Mouse (Mus musculus) spleen, postnatal 4 days (tissue): ENCODE results near the gene Wbp1.
A peak's percentile ranks its signal among the peaks of the same experiment; 100 is the strongest.
"Not testable (repeated sequence)": the region's sequence is repeated elsewhere in the genome, so short reads cannot be mapped to it uniquely, and the experiment has no call there.

Experiments
- DNase-seq, 2 experiments: peaks; one replicate each; pipeline ENCODE4 v3.0.0; 2022; ENCODE audit warnings: low spot score in 2 of 2

Gene Wbp1

DNA sequence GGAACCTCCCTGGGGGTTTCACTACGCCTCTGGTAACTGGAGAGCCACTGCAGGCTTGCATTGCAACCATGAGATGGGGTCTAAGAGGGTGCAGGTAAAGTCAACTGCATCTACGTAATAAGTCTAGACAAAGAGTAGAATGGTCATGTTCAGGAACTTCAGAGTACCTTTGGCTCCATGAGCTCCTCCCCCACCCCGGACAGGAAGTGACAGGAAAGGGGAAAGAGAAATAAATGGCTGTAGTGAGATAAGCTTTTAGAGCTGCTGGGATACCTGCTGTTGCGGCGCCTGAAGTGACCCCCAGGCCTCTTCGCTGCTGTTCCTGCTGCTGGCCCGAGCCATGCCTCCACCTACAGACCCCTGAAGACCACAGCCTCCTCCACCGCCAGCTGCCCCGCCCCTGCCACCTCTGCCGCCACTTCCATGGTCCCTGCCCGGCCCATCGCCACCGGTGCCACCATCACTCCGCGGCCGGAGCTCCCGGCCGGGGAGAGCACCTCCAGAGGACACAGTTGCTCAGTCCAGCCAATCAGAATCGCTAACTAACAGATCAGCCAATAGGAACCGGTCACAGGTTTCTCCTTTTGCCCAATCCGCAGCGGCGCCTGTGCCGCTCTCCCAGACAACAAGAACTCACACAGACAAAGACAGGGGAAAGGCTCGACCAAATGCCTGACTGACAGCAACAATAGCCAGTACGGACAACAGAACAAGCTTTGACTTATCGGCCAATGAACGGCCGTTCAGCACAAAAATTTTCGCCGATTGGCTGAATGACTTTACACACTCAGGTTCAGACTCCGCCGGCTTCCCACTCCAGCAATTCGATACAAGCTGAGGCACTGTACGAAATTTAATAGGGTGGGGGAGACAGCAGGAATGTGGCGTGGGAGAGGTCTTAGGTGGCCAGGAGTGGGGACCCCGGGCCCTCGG, at the start of gene Wbp1:
TSS of gene Wbp1 (minus strand) at position 630 of the 933 bp plus-strand sequence.
- DNase-seq: peak; percentile 89 to 91

DNA sequence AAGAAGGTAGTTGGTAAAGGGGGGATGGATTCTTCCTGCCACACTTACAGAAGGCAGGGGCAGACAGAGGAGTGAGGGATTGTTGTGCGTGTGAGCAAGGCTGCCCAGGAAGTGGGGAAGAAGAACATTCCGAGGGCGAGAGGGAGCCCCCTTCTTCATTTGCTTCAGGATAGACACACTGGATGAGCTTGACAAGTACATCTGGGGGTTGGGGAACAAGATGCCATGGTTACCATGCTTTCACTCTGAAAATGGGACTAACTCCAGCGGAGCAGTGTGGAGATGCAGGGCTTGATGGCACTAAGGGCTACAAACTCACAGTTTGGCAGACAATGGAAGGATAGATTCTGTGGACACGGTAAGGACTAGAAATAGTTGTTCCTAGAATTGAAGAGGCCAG, 49.7 kb upstream of the Wbp1 start:
- no peak for DNase-seq

DNA sequence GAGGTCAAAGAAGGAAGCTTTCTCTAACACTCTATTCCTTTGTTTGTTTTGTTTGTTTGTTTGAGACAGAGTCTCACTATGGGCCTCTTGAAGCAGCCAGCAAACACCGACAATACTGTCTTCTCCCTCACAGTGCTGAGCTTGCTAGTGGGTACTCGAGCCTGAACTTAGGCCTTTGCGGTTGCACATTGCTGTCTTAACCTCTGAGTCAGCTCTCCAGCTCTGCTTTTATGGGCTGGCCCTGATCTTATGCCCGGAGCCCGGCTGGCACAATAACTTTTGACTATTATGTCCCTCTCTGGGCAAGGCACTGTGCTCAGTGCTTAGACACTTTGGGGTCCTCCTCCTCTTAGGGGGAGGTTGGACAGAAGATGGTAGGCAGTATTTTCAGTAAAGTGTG, 48.5 kb upstream of the Wbp1 start:
- DNase-seq: no peak

DNA sequence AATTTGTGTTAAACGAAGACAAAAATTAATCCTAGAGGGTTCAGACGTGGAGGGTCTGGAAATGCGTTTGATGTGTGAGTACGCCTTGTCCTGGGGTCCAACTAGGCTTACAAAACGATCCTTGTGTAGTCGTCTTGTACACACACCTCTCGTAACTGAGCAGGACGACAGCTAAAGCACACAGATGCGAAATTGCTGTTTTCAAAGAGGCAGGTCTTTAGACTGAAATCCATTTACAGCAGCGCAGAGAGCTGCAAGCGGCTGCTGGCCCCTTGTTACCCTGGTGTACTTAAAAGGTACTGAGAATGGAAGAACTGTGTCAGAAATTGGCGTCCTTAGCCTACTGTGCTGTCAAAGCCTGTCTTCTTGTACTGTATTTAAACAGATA, 44.9 kb upstream of the Wbp1 start:
- peak in 1 of 2 experiments; percentile 65 for DNase-seq

DNA sequence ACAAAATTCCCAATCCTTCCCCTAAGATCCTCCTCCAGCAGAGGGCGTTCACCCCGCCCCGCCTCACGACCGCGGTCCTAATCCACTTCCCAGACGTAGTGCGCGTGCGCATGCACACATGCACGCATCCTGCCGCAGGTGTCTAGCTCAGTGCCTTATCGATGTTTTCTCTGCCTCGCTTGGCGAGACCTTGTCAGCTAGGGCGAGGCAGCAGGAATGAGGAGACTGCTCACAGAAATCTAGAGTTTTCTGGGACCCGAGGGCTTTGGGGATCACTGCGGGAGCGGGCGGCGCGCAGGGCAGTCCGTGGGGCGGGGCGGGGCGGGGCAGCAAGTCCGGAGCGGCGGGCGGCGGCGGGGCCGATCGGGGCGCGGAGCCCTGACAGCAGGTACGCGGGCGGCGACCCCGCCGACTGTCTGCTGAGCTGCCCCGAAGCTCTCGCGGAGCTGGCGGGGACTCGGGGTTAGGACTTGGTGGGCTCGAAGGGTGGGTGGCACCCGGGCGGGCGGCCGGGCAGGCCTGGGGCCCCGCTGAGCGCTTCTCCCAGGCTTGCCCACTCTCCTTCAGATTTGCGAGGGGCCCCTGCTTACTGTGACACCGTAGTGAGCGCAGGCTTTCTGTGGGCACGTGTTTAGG, 44.4 kb upstream of the Wbp1 start, which contains the start of gene Dctn1:
TSS of gene Dctn1 (plus strand) at position 314 of the 636 bp plus-strand sequence.
- DNase-seq: peak; percentile 94 to 98

DNA sequence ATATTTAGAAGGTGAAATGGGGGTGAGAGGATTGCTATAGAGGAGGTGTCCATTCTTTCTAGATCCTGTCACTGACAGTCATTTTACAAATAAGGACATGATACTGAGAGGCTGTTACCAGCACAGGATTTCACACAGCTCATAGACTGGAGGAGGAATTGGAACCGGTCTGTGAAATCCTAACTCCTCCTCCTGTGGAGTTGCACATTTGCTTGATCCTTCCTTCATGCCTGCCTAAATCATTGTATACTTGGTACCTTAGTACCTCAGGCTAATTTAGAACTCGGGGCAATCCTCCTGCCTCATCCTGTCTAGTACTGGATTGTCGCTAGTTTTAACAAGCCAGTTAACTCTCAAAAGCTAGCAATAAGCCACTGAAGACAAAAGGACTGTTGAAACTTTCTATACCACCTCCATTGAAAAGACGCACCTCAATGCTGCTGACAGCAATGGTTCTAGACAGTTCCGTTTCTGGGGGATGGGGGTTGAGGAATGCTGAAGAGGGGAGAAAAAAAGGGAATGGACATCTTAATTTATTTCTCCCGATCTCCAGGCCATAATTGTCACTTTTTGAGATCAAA, 43.8 kb upstream of the Wbp1 start:
- no peak for DNase-seq

DNA sequence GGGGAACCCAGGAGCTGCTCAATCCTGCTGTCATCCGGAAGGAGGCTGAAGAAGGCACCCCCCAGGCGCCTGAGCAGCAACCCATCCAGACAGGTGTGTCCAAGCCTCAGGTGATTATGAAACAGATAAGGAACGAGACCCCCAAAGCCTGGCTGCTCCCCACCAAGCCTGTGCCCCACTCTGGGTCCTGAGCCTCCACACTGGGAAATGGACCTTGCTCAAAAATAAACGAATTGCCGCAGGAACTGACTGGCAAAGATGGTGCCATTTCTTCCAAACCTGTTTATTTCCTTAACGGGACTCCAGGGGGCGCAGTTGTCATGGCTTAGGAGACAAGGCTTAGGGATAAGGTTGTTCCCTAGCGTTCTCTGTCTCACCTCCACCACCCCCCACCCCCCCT, 41.3 kb upstream of the Wbp1 start:
- peak; percentile 50 to 82 for DNase-seq

DNA sequence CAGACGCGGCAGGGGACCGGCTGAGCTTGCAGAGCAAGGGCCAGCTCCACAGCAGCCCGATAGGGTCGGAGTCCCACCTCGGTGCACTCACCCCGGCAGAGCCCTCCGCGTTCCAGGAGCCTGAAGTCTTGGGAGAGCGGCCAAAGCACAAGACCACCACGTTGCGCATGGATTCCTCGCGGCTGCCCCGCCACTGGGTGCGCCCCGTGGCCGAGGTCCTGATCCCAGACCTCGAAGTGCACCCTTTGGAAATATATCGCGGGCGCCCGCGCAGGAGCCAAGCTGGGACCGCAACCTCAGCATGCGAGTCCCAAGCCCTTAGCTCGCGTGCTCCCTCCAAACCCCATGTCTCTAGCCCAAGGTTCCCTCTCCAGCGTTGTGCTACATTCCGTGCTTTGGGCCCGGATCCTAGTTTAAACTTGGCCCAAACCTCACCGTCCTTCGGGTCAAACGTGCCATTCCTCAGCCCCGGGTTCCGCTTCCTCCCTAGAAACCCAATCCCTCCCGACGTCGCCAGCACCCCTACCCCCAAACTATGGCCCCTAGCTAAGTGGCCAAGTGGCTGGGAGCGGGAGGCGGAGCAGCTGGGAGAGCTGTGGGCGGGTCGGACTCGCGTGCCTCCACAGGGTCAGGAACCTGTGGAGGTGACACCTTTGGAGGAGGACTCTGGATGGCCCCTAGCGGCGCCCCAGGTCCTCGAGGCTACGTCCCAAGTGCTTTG, 40.7 kb upstream of the Wbp1 start:
- peak in 1 of 2 experiments; percentile 67 for DNase-seq

DNA sequence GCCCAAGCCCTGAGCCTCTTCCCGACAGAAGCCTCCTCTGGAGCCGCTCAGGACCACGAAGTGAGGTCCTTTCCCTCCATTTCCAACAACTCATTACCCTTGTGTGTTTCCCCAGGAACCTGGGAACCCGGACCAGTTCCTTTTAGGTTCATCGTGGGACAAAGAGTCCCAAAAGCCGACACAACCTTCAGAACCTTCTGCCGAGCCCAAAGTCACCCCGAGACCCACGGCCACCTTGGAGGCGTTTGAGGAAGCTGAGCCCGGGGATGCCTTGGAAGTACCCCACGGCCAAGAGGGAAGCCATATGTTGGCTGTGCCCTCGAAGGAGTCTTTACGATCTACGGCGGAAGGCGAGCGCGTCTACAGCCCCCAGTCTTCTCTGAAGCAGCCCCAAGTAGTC, 40.1 kb upstream of the Wbp1 start:
- DNase-seq: no peak

DNA sequence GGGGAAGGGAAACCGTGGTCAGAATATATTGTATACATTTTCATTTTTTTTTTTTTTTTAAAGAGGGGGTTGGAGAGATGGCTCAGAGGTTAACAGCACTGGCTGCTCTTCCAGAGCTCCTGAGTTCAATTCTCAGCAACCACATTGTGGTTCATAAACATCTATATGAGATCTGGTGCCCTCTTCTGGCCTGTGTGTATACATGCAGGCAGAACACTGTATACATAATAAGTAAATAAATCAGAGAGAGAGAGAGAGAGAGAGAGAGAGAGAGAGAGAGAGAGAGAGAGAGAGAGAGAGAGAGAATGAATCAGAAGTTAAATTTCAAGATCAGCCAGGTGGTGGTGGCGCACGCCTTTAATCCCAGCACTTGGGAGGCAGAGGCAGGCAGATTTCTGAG, 38.1 kb upstream of the Wbp1 start:
- DNase-seq: not testable (repeated sequence)

DNA sequence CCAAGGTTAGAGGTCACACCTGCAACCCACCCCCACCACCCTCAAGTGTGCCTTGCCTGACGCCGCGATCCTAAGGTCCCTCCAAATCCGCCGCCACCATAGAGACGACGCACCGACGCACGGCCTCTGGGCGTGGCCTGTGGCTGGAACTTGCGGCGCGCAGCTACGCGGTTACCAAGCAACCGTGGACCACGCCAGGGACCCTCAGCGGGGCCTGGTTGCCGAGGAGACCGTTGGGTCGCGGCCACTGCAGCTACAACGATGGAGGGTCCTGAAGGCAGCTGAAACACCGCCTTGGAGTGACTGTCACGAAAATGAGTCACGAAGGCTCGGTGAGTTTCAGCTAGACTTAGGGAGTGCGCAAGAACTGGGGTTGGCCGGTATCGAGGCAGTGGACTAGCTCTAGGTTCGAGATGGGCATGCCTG, 34.9 kb upstream of the Wbp1 start, which contains the start of the genes Wdr54 and 1700003E16Rik:
TSS of gene Wdr54 (minus strand) at position 139 of the 426 bp plus-strand sequence.
TSS of gene 1700003E16Rik (plus strand) at position 146 of the 426 bp plus-strand sequence.
- peak; percentile 33 to 67 for DNase-seq

DNA sequence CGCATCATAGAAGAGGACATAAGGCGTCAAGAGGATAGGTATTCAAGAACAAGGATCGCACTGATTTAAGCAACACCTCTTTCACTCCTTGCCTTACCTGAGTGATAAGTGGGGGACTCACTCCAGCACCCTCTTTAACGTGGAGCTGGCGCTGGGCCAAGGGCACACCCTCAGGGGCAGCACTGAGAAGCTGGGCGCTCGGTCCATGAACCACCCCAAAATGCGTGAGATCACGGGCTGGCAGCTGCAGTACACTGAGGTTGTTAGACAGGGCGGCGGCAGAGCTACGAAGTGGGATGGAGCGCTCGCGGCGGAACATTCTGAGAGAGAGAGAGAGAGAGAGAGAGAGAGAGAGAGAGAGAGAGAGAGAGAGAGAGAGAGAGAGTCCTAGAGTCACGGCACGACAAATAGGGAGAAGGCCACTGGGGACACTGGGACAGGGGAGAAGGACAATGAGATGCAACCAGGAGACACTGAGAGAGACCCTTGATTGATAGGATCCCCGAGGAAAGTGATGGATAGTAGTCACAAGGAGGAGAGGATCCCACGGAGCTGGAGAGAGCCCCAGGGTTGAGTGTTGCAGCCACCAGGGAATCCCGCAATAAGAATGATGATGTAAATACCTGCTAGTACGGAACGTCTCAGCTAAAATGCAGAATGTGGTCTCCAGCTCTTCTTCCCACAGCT, 34.3 kb upstream of the Wbp1 start:
- no peak for DNase-seq

DNA sequence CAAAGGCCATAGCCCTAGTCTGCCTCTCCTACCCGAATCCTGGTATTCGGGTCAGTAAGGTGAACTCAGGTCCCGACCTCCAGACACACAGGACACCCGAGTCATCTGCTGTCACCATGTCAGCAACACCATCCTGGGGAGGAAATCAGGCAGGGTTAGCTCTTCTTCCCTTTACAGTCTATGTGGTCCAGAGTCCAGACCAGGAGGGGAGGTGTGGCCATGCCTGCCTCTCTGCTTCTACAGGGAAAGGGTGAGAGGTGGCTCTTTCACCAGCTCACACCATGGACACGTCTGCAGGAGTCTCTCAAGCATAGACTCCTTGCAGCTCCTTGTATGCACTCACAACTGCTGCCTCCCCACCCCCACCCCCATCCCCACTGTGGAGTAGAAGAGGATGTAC, 32.1 kb upstream of the Wbp1 start:
- DNase-seq: no peak

DNA sequence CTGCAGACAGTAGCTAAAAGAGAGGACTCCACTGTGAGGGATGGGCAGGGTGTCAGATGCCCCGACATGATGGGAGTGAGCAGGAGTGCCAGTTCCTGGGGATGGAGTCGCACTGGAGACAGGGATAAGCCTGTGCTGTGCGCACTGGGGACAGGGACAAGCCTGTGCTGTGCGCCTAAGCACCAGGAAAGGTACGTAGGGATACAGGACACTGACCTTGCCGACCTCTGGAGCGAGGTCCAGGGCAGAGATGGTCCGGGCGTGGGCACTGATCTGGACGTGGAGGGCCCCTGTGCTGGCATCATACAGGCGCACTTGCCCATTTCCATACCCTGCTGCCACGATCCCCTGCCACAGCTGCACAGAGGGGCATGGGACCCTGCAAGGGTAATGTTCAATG, 31.7 kb upstream of the Wbp1 start:
- DNase-seq: no peak

DNA sequence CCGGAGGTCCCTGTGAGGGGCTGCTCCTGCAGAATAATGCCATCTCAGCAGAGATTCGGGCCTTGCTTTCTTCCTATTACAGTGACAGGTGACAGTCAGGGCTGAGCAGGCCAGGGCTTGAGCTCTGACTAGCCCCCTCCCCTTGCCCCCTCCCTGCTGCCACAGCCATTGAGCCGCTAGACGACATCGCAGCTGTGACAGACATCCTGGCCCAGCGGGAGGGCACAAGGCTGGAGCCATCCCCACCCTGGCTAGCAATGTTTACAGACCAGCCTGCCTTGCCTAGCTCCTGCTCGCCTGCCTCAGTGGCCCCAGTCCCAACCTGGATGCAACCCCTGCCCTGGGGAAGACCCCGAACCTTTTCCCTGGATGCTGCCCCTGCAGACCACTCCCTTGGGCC, 30.4 kb upstream of the Wbp1 start:
- no peak for DNase-seq

DNA sequence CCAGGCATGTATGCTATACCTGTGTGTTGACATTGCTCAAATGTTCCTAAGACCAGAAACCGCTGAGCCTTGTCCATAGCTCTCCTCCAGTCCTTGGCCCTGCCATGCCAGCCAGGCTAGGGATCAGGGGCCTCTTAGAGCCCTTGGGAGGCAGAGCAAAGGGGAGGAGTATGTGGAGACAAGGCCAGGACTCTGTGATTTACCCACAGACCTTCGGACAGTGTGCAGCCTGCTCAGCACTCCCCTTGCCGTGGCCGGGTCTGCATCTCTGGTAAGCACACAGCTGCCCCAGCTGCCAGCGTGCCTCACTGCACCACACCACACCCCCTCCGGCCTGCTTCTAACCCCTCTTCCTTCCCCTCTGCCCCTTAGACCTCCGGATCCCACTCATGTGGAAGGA, 25.9 kb upstream of the Wbp1 start:
- no peak for DNase-seq

DNA sequence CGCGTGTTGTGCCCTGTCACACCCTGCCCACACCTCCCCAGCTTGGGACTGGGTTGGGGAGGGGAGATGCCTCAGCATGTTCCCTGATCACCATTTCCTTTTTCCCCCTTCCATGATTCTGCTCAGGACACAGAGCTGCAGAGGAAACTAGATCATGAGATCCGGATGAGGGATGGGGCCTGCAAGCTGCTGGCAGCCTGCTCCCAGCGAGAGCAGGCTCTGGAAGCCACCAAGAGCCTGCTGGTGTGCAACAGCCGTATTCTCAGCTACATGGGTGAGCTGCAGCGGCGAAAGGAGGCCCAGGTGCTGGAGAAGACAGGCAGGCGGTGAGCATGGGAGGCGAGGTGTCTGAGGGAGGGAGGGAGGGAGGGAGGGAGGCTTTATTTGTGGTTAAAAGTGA, 24.4 kb upstream of the Wbp1 start:
- no peak for DNase-seq

DNA sequence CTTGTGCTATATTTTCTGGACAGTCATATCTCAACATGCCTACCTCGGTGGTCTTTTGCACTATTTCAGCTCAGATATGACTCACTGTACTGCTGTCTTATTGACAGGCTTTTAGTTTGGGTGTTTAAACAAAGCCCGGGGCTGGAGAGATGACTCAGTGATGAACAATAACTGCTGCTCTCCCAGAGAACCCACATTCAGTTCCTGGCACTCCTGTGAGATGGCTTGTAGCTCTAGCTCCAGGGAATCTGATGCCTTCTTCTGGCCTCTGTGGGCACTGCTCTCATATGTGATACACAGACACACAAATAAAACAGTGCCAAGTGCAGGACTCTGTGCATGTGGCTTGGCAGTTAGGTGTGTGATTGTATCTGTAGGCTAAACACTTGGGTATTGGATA, 23.9 kb upstream of the Wbp1 start:
- no peak for DNase-seq

DNA sequence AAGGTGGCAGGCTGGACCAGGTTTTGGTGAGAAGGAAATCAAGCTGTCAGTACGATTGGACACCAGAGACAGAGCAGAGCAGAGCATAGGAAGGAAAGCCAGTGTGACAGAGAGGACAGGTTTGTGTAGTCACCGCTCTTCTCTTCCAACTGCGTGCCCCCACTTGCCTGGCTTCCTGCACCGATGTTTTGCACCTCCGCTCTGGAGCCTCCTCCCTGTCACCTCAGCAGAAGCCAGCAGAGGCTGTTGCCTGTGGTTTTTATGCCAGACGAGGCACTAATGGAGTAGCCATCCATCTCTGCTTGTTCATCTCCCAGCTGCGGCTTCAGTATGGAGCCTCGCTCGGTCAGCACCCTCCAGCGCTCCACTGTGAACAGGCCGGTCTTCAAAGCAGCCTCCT, 21.5 kb upstream of the Wbp1 start:
- DNase-seq: no peak

DNA sequence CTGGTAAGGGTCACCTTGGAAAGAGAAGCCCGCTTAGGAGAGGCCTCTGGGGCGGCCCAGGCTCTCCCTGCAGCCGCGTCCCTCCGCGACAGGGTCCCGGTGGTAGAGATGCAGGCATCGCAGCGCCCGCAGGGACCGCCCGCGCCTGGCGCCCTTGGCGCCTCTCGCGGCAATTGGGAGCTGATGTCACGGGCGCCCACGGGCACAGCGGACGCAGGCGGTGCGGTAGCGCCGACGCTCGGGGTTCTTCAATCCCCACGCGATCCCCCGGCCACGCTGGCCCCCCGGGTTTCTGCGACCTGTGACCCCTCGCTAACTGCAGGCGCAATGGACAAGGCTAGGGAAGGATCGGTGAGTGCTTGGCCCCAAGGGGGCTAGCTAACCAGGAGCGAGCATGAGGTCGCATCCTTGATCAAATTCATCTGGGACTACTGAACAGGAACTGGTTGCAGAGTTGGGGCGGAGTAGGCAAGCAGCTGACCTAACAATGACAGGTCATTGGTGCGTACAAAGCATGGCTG, 20.9 kb upstream of the Wbp1 start:
- no peak for DNase-seq

DNA sequence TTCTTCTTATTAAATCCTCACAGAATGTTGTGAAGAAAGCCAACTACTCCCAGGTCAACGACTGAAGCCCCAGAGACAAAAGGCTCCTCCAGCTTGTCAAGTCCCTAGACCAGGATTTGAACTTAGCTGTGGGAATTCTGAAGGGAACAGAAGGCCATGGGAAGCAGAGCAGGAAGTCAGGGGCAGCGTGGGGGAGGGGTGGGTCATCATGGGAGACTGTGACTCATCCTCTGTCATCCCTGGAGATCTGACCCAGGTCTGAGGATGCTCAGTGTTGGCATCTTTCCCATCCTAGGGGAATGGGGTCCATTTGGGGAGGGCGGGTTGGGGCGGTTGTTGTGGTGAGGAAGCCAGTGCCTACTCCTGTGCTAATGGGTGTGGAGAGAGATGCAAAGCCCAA, 20.3 kb upstream of the Wbp1 start:
- no peak for DNase-seq
